Mouse (Mus musculus) megakaryocyte, embryonic 14.5 days (primary cell): ENCODE results near the gene Ybey.

Source experiments
- FLI1 ChIP-seq: IDR thresholded peaks from 2 replicates; pipeline ENCODE4 v1.6.1; 2012; ENCODE audit warnings: low read length, inconsistent platforms, mixed read lengths
- GATA1 ChIP-seq: IDR thresholded peaks from 3 replicates; pipeline ENCODE4 v1.6.1; 2012; ENCODE audit warnings: mixed read lengths, low read length, inconsistent platforms, borderline replicate concordance

DNA sequence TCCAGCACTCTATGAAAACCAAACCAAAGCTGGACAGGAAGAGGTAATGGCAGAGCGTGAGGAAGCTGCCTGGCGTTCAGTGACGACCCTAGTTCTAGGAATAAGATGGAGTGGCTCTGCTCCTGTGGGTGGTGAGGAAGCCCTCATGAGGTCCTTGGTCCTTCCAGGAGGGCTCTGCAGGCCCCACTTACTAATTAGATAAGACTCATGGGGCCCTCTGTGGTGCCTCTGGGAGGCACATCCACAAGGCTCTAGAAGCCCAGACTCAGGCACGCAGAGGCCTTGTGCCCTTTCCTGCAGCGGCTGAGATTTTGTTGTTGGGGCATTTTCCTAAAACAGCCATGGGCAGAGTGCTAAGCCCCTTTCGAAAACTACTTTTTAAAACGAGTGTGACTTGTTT, 37.0 kb upstream of the Ybey start:
- TF ChIP-seq GATA1 (no peak), FLI1 (no peak)
